Comparison of ENCODE assay signal across 10 mouse cellular contexts in the genomic region with DNA sequence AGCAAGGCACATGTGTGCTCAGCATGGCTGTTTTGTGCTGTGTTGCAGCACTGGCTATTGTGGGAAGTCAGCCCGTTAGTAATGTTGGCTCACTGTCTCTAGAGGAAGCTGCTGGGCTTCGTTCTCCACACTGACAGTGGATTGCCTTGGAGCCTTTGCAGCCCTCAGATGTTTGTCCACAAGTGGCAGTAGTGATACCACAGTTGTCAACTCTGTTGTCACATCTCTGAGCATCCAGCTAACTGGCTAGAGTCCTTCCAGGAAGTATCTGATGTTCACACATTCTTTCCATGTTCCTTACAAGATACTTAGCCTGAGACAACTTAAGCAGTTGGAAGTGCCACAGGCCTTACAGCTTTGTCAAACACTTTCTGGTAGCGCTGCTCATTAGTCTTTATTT. TPM values are rescaled to one million over a fixed set of nuclear protein-coding genes. Genes with fewer than 3 reads are reported as not detected.
A peak's percentile ranks its signal among the peaks of the same experiment; 100 is the strongest.
DNase-seq lines count a peak whose midpoint lies in the region; ATAC-seq and TF ChIP-seq lines count a peak whose summit lies in the region.
"Had no signal": no experiment of that assay in that cellular context is flagged by ENCODE, and none has a peak within 500 bp of the region (broad histone marks: within the 10 kb centered on the region; RNA-seq: fewer than 3 reads in every experiment).

No protein-coding gene starts in this region.

- no peaks in the 10 kb centered on the region for H3K9me3 ChIP-seq in hindbrain, postnatal 0 days (ENCODE audit: low read length)
- H3K9me3 ChIP-seq in hindbrain, embryonic 10.5 days = no peaks in the 10 kb centered on the region

- H3K27ac ChIP-seq in hindbrain, postnatal 0 days = no peak overlapping the region
- H3K27ac ChIP-seq in hindbrain, embryonic 10.5 days = no peak overlapping the region

- peak overlapping the region; percentile 99; the same call in 1 of the 2 replicates for H3K4me2 ChIP-seq in hindbrain, postnatal 0 days (ENCODE audit: low read depth, low read length)

- H3K4me1 ChIP-seq in hindbrain, postnatal 0 days (ENCODE audit: insufficient read depth, low read length) = 0 out of 2 replicates have a peak, but pooled peaks cover 5% of the 10 kb centered on the region
- peaks cover 22% of the 10 kb centered on the region for H3K4me1 ChIP-seq in hindbrain, embryonic 10.5 days (replicated peaks)

- no peaks in the 10 kb centered on the region for H3K27me3 ChIP-seq in hindbrain, postnatal 0 days (ENCODE audit: insufficient read depth, low read length)
- H3K27me3 ChIP-seq in hindbrain, embryonic 10.5 days (ENCODE audit: insufficient read depth, poor library complexity, severe bottlenecking) = no peaks in the 10 kb centered on the region
- no peaks in the 10 kb centered on the region for H3K27me3 ChIP-seq in splenic B cell, adult 2 months (ENCODE audit: control insufficient read depth, insufficient read depth, low read length, poor library complexity, severe bottlenecking)

- no peaks in the 10 kb centered on the region for H3K36me3 ChIP-seq in hindbrain, postnatal 0 days (ENCODE audit: insufficient read depth, low read length)
- no peaks in the 10 kb centered on the region for H3K36me3 ChIP-seq in hindbrain, embryonic 10.5 days
- H3K36me3 ChIP-seq in splenic B cell, adult 2 months (ENCODE audit: control insufficient read depth, insufficient read depth, low read length, poor library complexity, severe bottlenecking) = 0 out of 2 replicates have a peak, but pooled peaks cover 1% of the 10 kb centered on the region

- H3K9ac ChIP-seq in hindbrain, postnatal 0 days (replicated peaks; ENCODE audit: low read length) = no peak overlapping the region

- ATAC-seq in hindbrain, postnatal 0 days = no peak
- peak; percentile 61 for ATAC-seq in granulocyte monocyte progenitor cell, adult 5-6 weeks (replicated peaks; ENCODE audit: poor library complexity, severe bottlenecking)
- ATAC-seq: hindbrain, embryonic 16.5 days had no signal

- TF ChIP-seq CTCF in hindbrain, postnatal 0 days (IDR thresholded peaks at IDR 0.05; ENCODE audit: low read depth) = peak; percentile 36; the same call in 1 of the 2 replicates

- DNase-seq in hindbrain, postnatal 0 days (ENCODE audit: low spot score) = peak; percentile 21
- no peak for DNase-seq in hindbrain, embryonic 10.5 days (ENCODE audit: low spot score)
- peak; percentile 15 for DNase-seq in thymus, postnatal 0 days (ENCODE audit: low spot score)
- DNase-seq in thymus, postnatal 10 days (ENCODE audit: low spot score in 2 of 2) = no peak
- peak; percentile 13 for DNase-seq in splenic B cell, adult 2 months (ENCODE audit: low read depth, low spot score)
- DNase-seq in left cerebral cortex, adult 11 months (ENCODE audit: low spot score) = no peak
- DNase-seq in B cell, adult 2 months = no peak
- DNase-seq: thymus, postnatal 25 days had no signal

- WGBS in hindbrain, postnatal 0 days = 39% methylated on average over 3 of the region's 3 CpGs
- WGBS in hindbrain, embryonic 10.5 days = 64% methylated on average over 3 of the region's 3 CpGs

- no peak overlapping the region for H3K4me3 ChIP-seq in hindbrain, postnatal 0 days (ENCODE audit: low read length)
- no peak overlapping the region for H3K4me3 ChIP-seq in hindbrain, embryonic 10.5 days

RNA-seq across cellular contexts. Expression of a gene that starts 2.0 kb away (rescaled TPM):
- total RNA-seq in hindbrain, postnatal 0 days (2014; rRNA removed) = 242 and 250 TPM in 2 replicates
- polyA plus RNA-seq in hindbrain, postnatal 0 days (2015; fragmentation: Nextera tagmentation; extraction: Ambion mirVana) = 107 and 108 TPM in 2 replicates
- polyA plus RNA-seq in hindbrain, embryonic 10.5 days (2016; fragmentation: Nextera tagmentation; extraction: Ambion mirVana) = 36.8 and 40.6 TPM in 2 replicates
- 16.4 and 21.0 TPM in 2 replicates for polyA plus RNA-seq in thymus, postnatal 0 days (2015; fragmentation: Nextera tagmentation; extraction: Ambion mirVana)
- total RNA-seq in granulocyte monocyte progenitor cell, adult 5-6 weeks (2014; fragmentation: Nextera tagmentation) = 43.2 and 44.7 TPM in 2 replicates
- 36.9 and 42.2 TPM in 2 replicates for total RNA-seq in granulocyte monocyte progenitor cell, adult 5-6 weeks (2017)

RNA-seq across cellular contexts. Expression of a gene that starts 35.2 kb away (rescaled TPM):
- 21.2 and 33.0 TPM in 2 replicates for total RNA-seq in hindbrain, postnatal 0 days (2014; rRNA removed)
- 28.7 and 30.6 TPM in 2 replicates for polyA plus RNA-seq in hindbrain, postnatal 0 days (2015; fragmentation: Nextera tagmentation; extraction: Ambion mirVana)
- polyA plus RNA-seq in hindbrain, embryonic 10.5 days (2016; fragmentation: Nextera tagmentation; extraction: Ambion mirVana) = 56.4 and 58.5 TPM in 2 replicates
- 84.8 and 92.5 TPM in 2 replicates for polyA plus RNA-seq in thymus, postnatal 0 days (2015; fragmentation: Nextera tagmentation; extraction: Ambion mirVana)
- total RNA-seq in granulocyte monocyte progenitor cell, adult 5-6 weeks (2014; fragmentation: Nextera tagmentation) = 95.3 and 128 TPM in 2 replicates
- 46.4 and 71.0 TPM in 2 replicates for total RNA-seq in granulocyte monocyte progenitor cell, adult 5-6 weeks (2017)

Comparison
In these comparisons a context has a peak if more than half of its experiments do, and no peak if none do; other contexts are left out.
1. DNase-seq: peak in hindbrain, postnatal 0 days (single experiment), thymus, postnatal 0 days (single experiment) and splenic B cell, adult 2 months (single experiment); none in hindbrain, embryonic 10.5 days (single experiment), thymus, postnatal 10 days (0 of 2), left cerebral cortex, adult 11 months (single experiment) and B cell, adult 2 months (0 of 2).